ENCODE assay signal across 8 mouse cellular contexts in genomic region chr5:121398146-121398964, GRCm38 (mm10). TPM values are rescaled to one million over a fixed set of nuclear protein-coding genes. Genes with fewer than 3 reads are reported as not detected.
DNase-seq lines count a peak whose midpoint lies in the region; ATAC-seq lines count a peak whose summit lies in the region.

No protein-coding gene starts in this region.

- H3K4me1 ChIP-seq in hindbrain, embryonic 11.5 days (replicated peaks; ENCODE audit: control insufficient read depth, insufficient read depth, low read length), result no peaks in the 10 kb centered on the region; the same call in 1 of the 2 replicates
- peaks cover 49% of the 10 kb centered on the region for H3K4me1 ChIP-seq in megakaryocyte, embryonic 14.5 days

- H3K4me2 ChIP-seq in hindbrain, embryonic 11.5 days (replicated peaks; ENCODE audit: low read depth, low read length), result peak overlapping the region; percentile 89

- peak overlapping the region; percentile 86 for H3K9ac ChIP-seq in hindbrain, embryonic 11.5 days (ENCODE audit: low read depth, low read length)

- H3K9me3 ChIP-seq in hindbrain, embryonic 11.5 days (ENCODE audit: control insufficient read depth, low read length), result no peaks in the 10 kb centered on the region
- H3K9me3 ChIP-seq in megakaryocyte, embryonic 14.5 days, result no peaks in the 10 kb centered on the region

- H3K27ac ChIP-seq in hindbrain, embryonic 11.5 days (ENCODE audit: low read depth, low read length), result peak overlapping the region; percentile 39; the same call in 1 of the 2 replicates

- H3K36me3 ChIP-seq in hindbrain, embryonic 11.5 days (ENCODE audit: control insufficient read depth, insufficient read depth, low read length), result no peaks in the 10 kb centered on the region
- peaks cover 25% of the 10 kb centered on the region for H3K36me3 ChIP-seq in megakaryocyte, embryonic 14.5 days (replicated peaks; ENCODE audit: low read length)

- WGBS in hindbrain, embryonic 11.5 days, result 1% methylated on average over 57 of the region's 67 CpGs

- peak overlapping the region; percentile 97 for H3K4me3 ChIP-seq in hindbrain, embryonic 11.5 days (ENCODE audit: low read depth, low read length)
- H3K4me3 ChIP-seq in megakaryocyte, embryonic 14.5 days (replicated peaks), result peak overlapping the region; percentile 98

- ATAC-seq in hindbrain, embryonic 11.5 days (ENCODE audit: low FRiP score), result peak; percentile 59

- H3K27me3 ChIP-seq in hindbrain, embryonic 11.5 days (ENCODE audit: control insufficient read depth, insufficient read depth, low read length), result no peaks in the 10 kb centered on the region
- H3K27me3 ChIP-seq in megakaryocyte, embryonic 14.5 days (replicated peaks), result no peaks in the 10 kb centered on the region

- DNase-seq in right cerebral cortex, postnatal 10 days (ENCODE audit: low spot score in 2 of 2), result peak; percentile 60 to 63
- no peak for DNase-seq in right cerebral cortex, postnatal 36 days (ENCODE audit: low spot score in 2 of 2)
- DNase-seq in embryo, embryonic 10 days (ENCODE audit: low spot score), result peak; percentile 38
- DNase-seq in hindbrain, embryonic 11.5 days (ENCODE audit: low spot score), result peak; percentile 66
- no peak for DNase-seq in spleen, postnatal 4 days (ENCODE audit: low spot score in 2 of 2)
- no peak for DNase-seq in spleen, adult 12 weeks (ENCODE audit: low spot score)
- DNase-seq in left cerebral cortex, adult 18-20 months (ENCODE audit: low spot score in 2 of 2), result no peak

RNA-seq across cellular contexts. Expression of gene Naa25, which starts 0.6 kb away (rescaled TPM):
- 48.9 and 53.3 TPM in 2 replicates for polyA plus RNA-seq in hindbrain, embryonic 11.5 days (2014; fragmentation: Nextera tagmentation; extraction: Ambion mirVana)
- 1.0 TPM in 1 of 2 replicates, not detected in the other for polyA plus RNA-seq in megakaryocyte, embryonic 14.5 days (2012; ENCODE audit: insufficient read depth, low replicate concordance)
- 10 to 100 TPM; 43.2 to 43.4 TPM for total RNA-seq in left cerebral cortex, adult 18-20 months (2021)

RNA-seq across cellular contexts. Expression of gene Trafd1, which starts 12.9 kb away (rescaled TPM):
- polyA plus RNA-seq in hindbrain, embryonic 11.5 days (2014; fragmentation: Nextera tagmentation; extraction: Ambion mirVana), result 76.7 and 84.7 TPM in 2 replicates
- polyA plus RNA-seq in megakaryocyte, embryonic 14.5 days (2012; ENCODE audit: insufficient read depth, low replicate concordance), result 34.2 and 34.9 TPM in 2 replicates
- 10 to 100 TPM; 79.9 to 84.4 TPM for total RNA-seq in left cerebral cortex, adult 18-20 months (2021)

RNA-seq across cellular contexts. Expression of gene Tmem116, which starts 53.3 kb away (rescaled TPM):
- polyA plus RNA-seq in hindbrain, embryonic 11.5 days (2014; fragmentation: Nextera tagmentation; extraction: Ambion mirVana), result 0.85 and 1.1 TPM in 2 replicates
- polyA plus RNA-seq in megakaryocyte, embryonic 14.5 days (2012; ENCODE audit: insufficient read depth, low replicate concordance), result 0.93 TPM in 1 of 2 replicates, not detected in the other
- total RNA-seq in left cerebral cortex, adult 18-20 months (2021), result 1 to 10 TPM; 6.6 to 6.9 TPM

RNA-seq across cellular contexts. Expression of gene Erp29, which starts 54.0 kb away (rescaled TPM):
- 111 and 113 TPM in 2 replicates for polyA plus RNA-seq in hindbrain, embryonic 11.5 days (2014; fragmentation: Nextera tagmentation; extraction: Ambion mirVana)
- 132 and 257 TPM in 2 replicates for polyA plus RNA-seq in megakaryocyte, embryonic 14.5 days (2012; ENCODE audit: insufficient read depth, low replicate concordance)
- 100 to 1,000 TPM; 136 to 145 TPM for total RNA-seq in left cerebral cortex, adult 18-20 months (2021)

Comparison
In these comparisons a context has a peak if more than half of its experiments do, and no peak if none do; other contexts are left out.
1. DNase-seq: peak in right cerebral cortex, postnatal 10 days (2 of 2), embryo, embryonic 10 days (single experiment) and hindbrain, embryonic 11.5 days (single experiment); none in right cerebral cortex, postnatal 36 days (0 of 2), spleen, postnatal 4 days (0 of 2), spleen, adult 12 weeks (single experiment) and left cerebral cortex, adult 18-20 months (0 of 2).
2. RNA of gene Naa25, which starts 0.6 kb away (polyA plus RNA-seq): 48.9 to 53.3 TPM in hindbrain, embryonic 11.5 days; 1.0 TPM in megakaryocyte, embryonic 14.5 days; every median in the first group is over 10 times any median in the second.